In the genomic region with DNA sequence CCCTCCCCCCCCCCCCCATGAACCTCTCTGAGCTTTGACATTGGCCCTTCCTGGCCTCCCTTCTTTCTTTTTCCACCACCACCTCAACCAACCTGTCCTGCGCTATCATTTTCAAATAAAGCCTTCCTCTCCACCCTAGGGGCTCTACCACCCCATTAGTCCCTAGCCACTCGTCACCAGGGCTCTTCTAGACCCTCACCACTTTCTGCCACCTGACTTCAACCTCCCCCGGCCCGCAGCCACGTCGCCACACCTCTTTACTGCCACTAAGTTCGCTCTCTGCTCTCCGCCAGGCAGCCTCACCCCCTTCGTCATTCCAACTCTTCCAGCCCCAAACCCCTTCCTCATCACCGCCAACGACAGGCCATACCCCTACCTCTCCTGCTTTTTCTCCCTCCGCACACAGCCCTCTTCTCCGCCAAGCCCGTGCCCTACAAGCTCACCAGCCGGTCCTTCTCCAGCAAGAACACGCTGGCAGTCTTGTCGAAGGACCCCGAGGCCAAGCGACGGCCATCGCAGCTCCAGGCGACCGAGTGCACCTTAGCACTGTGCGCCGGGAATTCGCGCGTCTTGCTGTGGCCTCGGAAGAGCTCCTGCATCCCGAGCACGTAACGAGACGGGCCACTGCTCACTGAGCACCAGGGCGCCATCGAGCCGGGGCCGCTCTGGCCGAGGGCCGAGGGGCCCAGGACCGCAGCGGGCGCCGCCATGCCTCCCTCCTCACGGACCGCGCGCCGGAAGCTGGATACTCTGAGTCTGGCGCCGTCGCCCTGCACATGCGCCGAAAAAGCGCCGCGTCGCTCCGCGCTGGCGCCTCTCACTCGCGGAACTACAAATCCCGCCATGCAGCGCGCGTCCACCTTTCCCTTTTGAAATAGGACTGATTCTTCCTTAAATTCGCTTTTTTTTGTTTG, we compare ENCODE assay signal across 8 mouse cellular contexts. TPM values are rescaled to one million over a fixed set of nuclear protein-coding genes. Genes with fewer than 3 reads are reported as not detected.
A peak's percentile ranks its signal among the peaks of the same experiment; 100 is the strongest.
DNase-seq lines count a peak whose midpoint lies in the region; ATAC-seq lines count a peak whose summit lies in the region.

Gene Thoc3, minus strand, starts transcription at position 752 of the 914 bp plus-strand sequence.

- no peaks in the 10 kb centered on the region for H3K9me3 ChIP-seq in hindbrain, embryonic 13.5 days

- peaks cover 15% of the 10 kb centered on the region for H3K4me1 ChIP-seq in hindbrain, embryonic 13.5 days (replicated peaks)

- peak; percentile 98 for ATAC-seq in hindbrain, embryonic 13.5 days (ENCODE audit: low FRiP score)

- peak within 1 kb of the TSS; percentile 93 for H3K4me3 ChIP-seq in hindbrain, embryonic 13.5 days

- H3K36me3 ChIP-seq in hindbrain, embryonic 13.5 days: peaks cover 41% of the 10 kb centered on the region

- WGBS in hindbrain, embryonic 13.5 days: under 1% methylated on average over 67 of the region's 67 CpGs

- peak within 1 kb of the TSS; percentile 44 for H3K27ac ChIP-seq in hindbrain, embryonic 13.5 days

- H3K9ac ChIP-seq in hindbrain, embryonic 13.5 days: peak within 1 kb of the TSS; percentile 89

- H3K27me3 ChIP-seq in hindbrain, embryonic 13.5 days: no peaks in the 10 kb centered on the region

- peak; percentile 93 for DNase-seq in NIH3T3 (ENCODE audit: low read depth)
- peak; percentile 92 to 94 for DNase-seq in cerebellum, postnatal 10 days
- peak; percentile 82 to 86 for DNase-seq in frontal cortex, postnatal 14 days (ENCODE audit: low spot score in 2 of 2)
- DNase-seq in layer of hippocampus, postnatal 25 days (ENCODE audit: extremely low spot score in 1 of 2, low spot score in 1 of 2): peak; percentile 76 to 83
- peak; percentile 87 for DNase-seq in lung, postnatal 25 days (ENCODE audit: low spot score)
- DNase-seq in retina, embryonic 14.5 days (ENCODE audit: low spot score): peak; percentile 91
- peak; percentile 94 for DNase-seq in thymus, postnatal 4 days

- peak within 1 kb of the TSS; percentile 94 for H3K4me2 ChIP-seq in hindbrain, embryonic 13.5 days

RNA-seq across cellular contexts. Expression of gene Thoc3, which starts in this region (rescaled TPM):
- 94.5 and 105 TPM in 2 replicates for polyA plus RNA-seq in hindbrain, embryonic 13.5 days (2015; fragmentation: Nextera tagmentation; extraction: Ambion mirVana)
- 10 to 100 TPM; 39.4 to 40.0 TPM for total RNA-seq in layer of hippocampus, postnatal 25 days (2021)

Comparison
In these comparisons a context has a peak if more than half of its experiments do, and no peak if none do; other contexts are left out.
1. Peak in every context shown above with its lines: DNase-seq, ATAC-seq, H3K4me3 ChIP-seq and H3K27ac ChIP-seq.